Mouse (Mus musculus): ENCODE measurements around the gene Zfp69. TPM values are rescaled to one million over a fixed set of nuclear protein-coding genes. Genes with fewer than 3 reads are reported as not detected.

Zfp69 gene
- polyA plus RNA-seq, 1 experiment: not detected

DNA sequence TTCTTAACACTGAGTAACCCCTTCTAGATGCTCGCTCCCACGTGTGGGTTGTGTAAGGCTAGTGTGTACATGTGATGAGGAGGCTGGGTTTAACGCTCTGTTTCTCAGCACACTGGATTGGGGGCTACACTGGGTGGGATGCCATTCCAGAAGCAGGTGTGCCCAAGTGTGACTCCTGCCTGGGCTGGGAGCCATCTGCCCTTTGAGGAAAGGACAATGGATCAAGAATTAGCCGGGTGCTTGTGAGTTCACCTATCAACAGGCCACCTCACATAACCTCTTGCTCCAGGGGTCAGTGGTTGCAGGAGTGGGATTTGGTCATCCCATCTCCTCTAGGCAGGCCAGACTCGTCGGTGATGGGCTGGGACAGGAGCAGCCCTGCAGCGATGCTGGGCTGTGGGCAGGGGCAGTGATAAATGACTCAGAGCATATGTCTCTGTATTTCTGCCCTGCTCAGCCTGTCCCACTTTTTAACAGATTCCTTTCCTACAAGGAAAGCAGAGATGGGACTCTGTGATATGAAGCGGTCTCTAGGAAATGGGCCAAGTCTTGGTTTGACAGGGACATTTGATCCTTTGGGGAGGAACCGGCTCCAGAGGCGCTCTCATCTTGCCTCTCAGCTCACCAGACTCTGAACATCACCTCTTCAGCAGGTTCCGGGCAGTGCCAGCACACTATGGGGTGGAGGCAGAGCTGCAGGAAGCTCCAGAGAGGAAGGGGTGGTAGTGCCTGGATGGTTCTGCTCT lies 57.7 kb downstream of the Zfp69 start:
- 56% methylated on average over 11 of the region's 11 CpGs for WGBS
- Histone ChIP-seq H3K27ac (ENCODE audit: insufficient read depth, low read depth, low read length) (no peak overlapping the region), H3K4me1 (ENCODE audit: control insufficient read depth, insufficient read depth, low read length) (peaks cover 22% of the 10 kb centered on the region), H3K4me3 (ENCODE audit: insufficient read depth, low read depth, low read length) (no peak overlapping the region)
- TF ChIP-seq CTCF (IDR thresholded peaks at IDR 0.05; ENCODE audit: insufficient read depth, low read depth, low read length) (no peak), POLR2A (IDR thresholded peaks at IDR 0.05; ENCODE audit: insufficient read depth, low read depth, low read length) (no peak)

DNA sequence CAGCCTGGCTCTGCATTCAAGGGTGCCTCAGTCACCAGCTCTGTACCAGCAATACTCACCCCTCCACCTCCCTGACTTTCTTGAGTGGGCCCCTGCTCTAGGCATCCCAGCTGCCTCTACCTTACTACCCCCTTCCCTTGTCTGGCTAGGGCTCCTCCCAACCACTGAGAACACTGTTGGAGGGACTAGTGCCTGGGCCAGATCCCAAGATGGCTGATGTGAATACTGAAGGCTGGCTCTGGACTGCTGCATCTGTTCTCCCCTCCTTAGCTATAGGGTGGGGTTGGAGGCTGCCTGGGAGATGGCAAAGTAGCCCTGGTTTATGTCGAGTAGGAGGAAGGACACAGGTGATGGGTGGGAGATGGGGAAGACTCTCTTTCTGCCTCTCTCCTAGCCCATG lies 59.0 kb downstream of the Zfp69 start:
- Histone ChIP-seq H3K4me1 (ENCODE audit: control insufficient read depth, insufficient read depth, low read length) (peaks cover 22% of the 10 kb centered on the region), H3K27ac (ENCODE audit: insufficient read depth, low read depth, low read length) (no peak overlapping the region)

DNA sequence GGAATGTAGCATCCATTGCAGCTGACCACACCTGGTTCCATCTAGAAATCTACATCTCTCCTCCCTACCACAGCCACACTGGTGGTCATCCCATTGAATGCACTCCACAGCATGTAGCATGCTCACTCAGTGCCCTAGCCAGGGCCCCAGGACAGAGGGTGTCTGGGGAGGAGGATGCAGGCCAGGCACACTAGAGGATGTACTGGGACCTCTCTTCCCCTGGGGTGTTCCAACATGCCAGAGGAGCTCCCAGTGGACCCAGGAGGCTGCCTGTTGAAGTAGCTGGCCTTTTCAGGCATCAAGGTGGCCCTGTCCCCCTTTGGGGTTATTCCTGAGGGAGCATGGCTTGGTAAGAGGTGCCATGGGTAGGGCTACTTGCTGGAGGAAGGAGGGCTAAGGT lies 59.5 kb downstream of the Zfp69 start:
- no peak overlapping the region for H3K4me3 ChIP-seq (ENCODE audit: insufficient read depth, low read depth, low read length)
- peaks cover 24% of the 10 kb centered on the region for H3K4me1 ChIP-seq (ENCODE audit: control insufficient read depth, insufficient read depth, low read length)
- no peak overlapping the region for H3K27ac ChIP-seq (ENCODE audit: insufficient read depth, low read depth, low read length)
- TF ChIP-seq POLR2A (IDR thresholded peaks at IDR 0.05; ENCODE audit: insufficient read depth, low read depth, low read length): no peak
- TF ChIP-seq CTCF (IDR thresholded peaks at IDR 0.05; ENCODE audit: insufficient read depth, low read depth, low read length): no peak

More for the DNA sequence above, 59.0 kb downstream of the Zfp69 start:
- TF ChIP-seq POLR2A (IDR thresholded peaks at IDR 0.05; ENCODE audit: insufficient read depth, low read depth, low read length) (no peak), CTCF (IDR thresholded peaks at IDR 0.05; ENCODE audit: insufficient read depth, low read depth, low read length) (no peak)
- 80% methylated on average over 1 of the region's 1 CpGs for WGBS
- no peak overlapping the region for H3K4me3 ChIP-seq (ENCODE audit: insufficient read depth, low read depth, low read length)

DNA sequence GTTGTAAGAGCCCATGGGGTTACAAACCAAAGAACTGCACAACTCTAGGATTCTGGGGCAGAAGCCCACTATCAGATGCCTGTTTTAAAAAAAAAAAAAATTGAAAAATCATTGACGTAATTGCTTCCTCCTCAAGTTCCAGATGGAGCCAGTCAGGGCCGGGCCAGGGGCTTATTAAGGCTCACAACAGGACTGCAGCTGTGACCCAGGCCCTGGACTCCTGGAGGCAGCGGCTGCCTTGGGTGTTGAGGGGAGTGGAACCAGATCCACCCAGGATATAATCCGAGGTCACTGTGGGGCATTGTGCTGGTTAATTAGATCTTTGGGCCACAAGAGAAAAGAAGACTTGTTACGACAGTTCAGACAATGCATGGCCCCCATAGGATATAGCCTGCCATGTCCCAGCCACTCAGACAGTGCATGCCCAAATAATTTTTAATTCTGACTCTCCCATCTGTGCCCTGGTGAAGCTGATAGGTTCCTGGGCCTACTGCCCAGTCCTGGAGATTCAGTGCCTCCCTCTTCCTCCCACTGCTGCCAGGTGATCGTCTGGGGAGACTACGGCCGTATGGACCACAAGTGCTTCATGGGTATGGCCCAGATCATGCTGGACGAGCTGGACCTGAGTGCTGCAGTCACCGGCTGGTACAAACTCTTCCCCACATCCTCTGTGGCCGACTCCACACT lies 60.6 kb downstream of the Zfp69 start:
- no peak for TF ChIP-seq CTCF (IDR thresholded peaks at IDR 0.05; ENCODE audit: insufficient read depth, low read depth, low read length)
- Histone ChIP-seq H3K4me1 (ENCODE audit: control insufficient read depth, insufficient read depth, low read length) (peaks cover 26% of the 10 kb centered on the region), H3K27ac (ENCODE audit: insufficient read depth, low read depth, low read length) (no peak overlapping the region), H3K4me3 (ENCODE audit: insufficient read depth, low read depth, low read length) (no peak overlapping the region)
- WGBS: 69% methylated on average over 11 of the region's 11 CpGs

DNA sequence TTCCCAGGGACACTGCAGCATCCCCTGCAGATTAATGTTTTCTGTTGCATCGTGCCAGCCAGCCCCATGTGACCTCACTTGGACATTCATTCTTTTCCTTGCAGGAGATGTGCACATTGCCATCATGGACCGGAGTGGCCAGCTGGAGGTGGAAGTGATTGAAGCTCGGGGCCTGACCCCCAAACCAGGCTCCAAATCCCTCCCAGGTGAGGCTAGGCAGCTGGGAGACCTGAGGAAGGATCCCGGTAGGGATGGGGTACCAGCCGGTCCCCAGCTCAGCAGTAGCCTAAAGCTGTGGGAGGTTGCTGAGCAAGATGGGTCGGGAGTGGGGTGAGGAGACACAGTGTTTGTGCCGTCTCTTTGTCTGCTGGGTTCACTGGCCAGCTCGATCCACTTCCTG lies 62.6 kb downstream of the Zfp69 start:
- no peak overlapping the region for H3K27ac ChIP-seq (ENCODE audit: insufficient read depth, low read depth, low read length)
- TF ChIP-seq CTCF (IDR thresholded peaks at IDR 0.05; ENCODE audit: insufficient read depth, low read depth, low read length): no peak
- no peak for TF ChIP-seq POLR2A (IDR thresholded peaks at IDR 0.05; ENCODE audit: insufficient read depth, low read depth, low read length)
- 81% methylated on average over 8 of the region's 8 CpGs for WGBS
- no peak overlapping the region for H3K4me3 ChIP-seq (ENCODE audit: insufficient read depth, low read depth, low read length)
- peaks cover 23% of the 10 kb centered on the region for H3K4me1 ChIP-seq (ENCODE audit: control insufficient read depth, insufficient read depth, low read length)

DNA sequence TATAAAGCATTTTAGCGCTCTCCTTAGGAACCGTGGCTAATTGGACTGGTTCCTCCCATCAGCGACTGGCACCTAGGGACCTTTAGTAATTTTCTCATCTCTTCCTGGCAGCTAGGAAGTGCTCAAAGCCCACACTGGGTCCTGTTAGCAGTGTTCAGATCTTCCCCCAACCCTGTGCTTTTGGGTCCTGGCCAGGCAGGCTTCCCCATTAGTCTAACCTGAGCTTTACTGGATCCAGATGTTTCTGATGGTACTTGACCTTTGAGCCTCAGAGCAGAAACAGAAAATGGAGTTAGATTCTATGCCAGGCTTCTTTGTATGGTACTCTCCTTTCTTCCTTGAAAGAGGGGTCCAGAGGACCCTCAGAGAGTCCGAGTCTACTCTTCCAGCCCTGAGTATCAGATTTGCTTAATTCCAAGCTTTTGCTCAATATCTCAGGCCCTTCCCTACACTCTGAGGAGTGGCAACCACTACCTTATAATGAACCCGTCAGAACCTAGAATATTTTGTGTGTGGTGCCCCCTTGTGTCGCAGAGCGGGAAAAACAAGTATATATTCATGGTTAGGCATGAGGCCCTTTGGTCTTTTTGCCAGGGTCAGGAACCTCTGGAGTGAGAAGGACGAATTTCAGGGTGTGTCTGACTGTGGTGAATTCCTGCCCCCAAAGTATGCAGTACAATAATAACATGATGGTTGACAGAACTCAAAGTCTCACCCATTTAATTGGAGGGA lies 64.0 kb downstream of the Zfp69 start:
- WGBS: 20% methylated on average over 8 of the region's 8 CpGs

DNA sequence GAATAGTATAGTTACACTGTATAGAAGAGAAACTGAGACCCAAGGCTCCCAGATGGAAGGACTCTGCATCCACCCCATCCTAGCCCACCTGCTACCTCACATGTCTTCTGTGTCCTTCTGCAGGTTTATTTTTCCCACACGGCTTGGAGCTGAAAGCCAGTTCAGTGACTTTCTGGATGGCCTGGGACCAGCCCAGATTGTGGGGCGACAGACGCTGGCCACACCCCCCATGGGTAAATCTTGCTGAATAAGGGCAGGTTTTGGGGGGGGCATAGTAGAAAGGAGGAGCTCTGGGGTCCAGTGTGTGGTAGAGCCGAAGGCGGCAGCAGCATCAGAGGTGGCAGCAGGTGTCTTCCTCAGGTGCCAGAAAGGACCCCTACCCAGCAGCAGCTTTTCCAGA lies 64.7 kb downstream of the Zfp69 start:
- Histone ChIP-seq H3K4me1 (ENCODE audit: control insufficient read depth, insufficient read depth, low read length) (peaks cover 22% of the 10 kb centered on the region), H3K4me3 (ENCODE audit: insufficient read depth, low read depth, low read length) (no peak overlapping the region), H3K27ac (ENCODE audit: insufficient read depth, low read depth, low read length) (no peak overlapping the region)
- TF ChIP-seq CTCF (IDR thresholded peaks at IDR 0.05; ENCODE audit: insufficient read depth, low read depth, low read length) (no peak), POLR2A (IDR thresholded peaks at IDR 0.05; ENCODE audit: insufficient read depth, low read depth, low read length) (no peak)
- 86% methylated on average over 5 of the region's 5 CpGs for WGBS

More for the DNA sequence above, 64.0 kb downstream of the Zfp69 start:
- TF ChIP-seq CTCF (IDR thresholded peaks at IDR 0.05; ENCODE audit: insufficient read depth, low read depth, low read length) (no peak), POLR2A (IDR thresholded peaks at IDR 0.05; ENCODE audit: insufficient read depth, low read depth, low read length) (no peak)
- peaks cover 18% of the 10 kb centered on the region for H3K4me1 ChIP-seq (ENCODE audit: control insufficient read depth, insufficient read depth, low read length)
- no peak overlapping the region for H3K4me3 ChIP-seq (ENCODE audit: insufficient read depth, low read depth, low read length)
- no peak overlapping the region for H3K27ac ChIP-seq (ENCODE audit: insufficient read depth, low read depth, low read length)

DNA sequence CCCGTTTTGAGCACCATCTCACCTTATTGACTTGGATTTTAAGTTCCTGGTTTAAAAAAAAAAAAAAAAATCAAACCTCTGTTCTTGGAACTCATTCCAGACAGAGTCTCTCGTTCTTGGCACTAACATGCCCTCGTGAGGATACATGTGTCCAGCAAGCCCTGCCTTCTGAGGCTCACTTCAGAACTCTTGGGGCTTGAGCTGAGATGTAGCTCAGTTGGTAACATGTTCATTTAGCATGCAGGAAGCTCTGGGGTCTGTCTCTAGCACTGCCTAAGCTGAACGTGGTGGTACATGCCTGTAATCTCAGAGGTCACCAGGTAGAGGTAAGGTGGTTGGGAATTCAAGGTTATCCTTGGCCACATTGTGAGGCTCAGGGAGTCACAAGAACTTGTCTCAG lies 65.4 kb downstream of the Zfp69 start:
- peaks cover 26% of the 10 kb centered on the region for H3K4me1 ChIP-seq (ENCODE audit: control insufficient read depth, insufficient read depth, low read length)
- TF ChIP-seq POLR2A (IDR thresholded peaks at IDR 0.05; ENCODE audit: insufficient read depth, low read depth, low read length): no peak
- no peak for TF ChIP-seq CTCF (IDR thresholded peaks at IDR 0.05; ENCODE audit: insufficient read depth, low read depth, low read length)
- 52% methylated on average over 4 of the region's 4 CpGs for WGBS
- H3K27ac ChIP-seq (ENCODE audit: insufficient read depth, low read depth, low read length): no peak overlapping the region
- no peak overlapping the region for H3K4me3 ChIP-seq (ENCODE audit: insufficient read depth, low read depth, low read length)
